Comparison of ENCODE assay signal across 8 mouse cellular contexts in genomic region chr5:125461868-125462445, GRCm38 (mm10). TPM values are rescaled to one million over a fixed set of nuclear protein-coding genes. Genes with fewer than 3 reads are reported as not detected.
DNase-seq lines count a peak whose midpoint lies in the region; ATAC-seq lines count a peak whose summit lies in the region.

No protein-coding gene starts in this region.

- ATAC-seq in cerebellum, adult (ENCODE audit: insufficient number of reproducible peaks, low FRiP score, low TSS enrichment): no peak

- peak; percentile 63 to 78 for DNase-seq in cerebellum, postnatal 25 days
- DNase-seq in urinary bladder, postnatal 14 days (ENCODE audit: low spot score): peak; percentile 57
- no peak for DNase-seq in urinary bladder, adult 18-20 months (ENCODE audit: low spot score in 2 of 2)
- DNase-seq in heart, postnatal 4 days: peak; percentile 65
- DNase-seq in lung, postnatal 10 days: peak; percentile 69
- DNase-seq in spleen, postnatal 36 days (ENCODE audit: low spot score in 2 of 2): peak; percentile 49 to 55
- DNase-seq in frontal cortex, postnatal 10 days (ENCODE audit: low spot score in 2 of 2): no peak

RNA-seq across cellular contexts. Expression of gene Aacs, which starts 13.7 kb away (rescaled TPM):
- 1 to 10 TPM; 6.6 to 6.9 TPM for total RNA-seq in heart, postnatal 4 days (2021)

RNA-seq across cellular contexts. Expression of gene Bri3bp, which starts 20.6 kb away (rescaled TPM):
- total RNA-seq in heart, postnatal 4 days (2021): 10 to 100 TPM; 55.8 to 56.3 TPM

RNA-seq across cellular contexts. Expression of gene Dhx37, which starts 28.0 kb away (rescaled TPM):
- total RNA-seq in heart, postnatal 4 days (2021): 10 to 100 TPM; 13.6 to 14.6 TPM

Comparison
In these comparisons a context has a peak if more than half of its experiments do, and no peak if none do; other contexts are left out.
1. DNase-seq: peak in cerebellum, postnatal 25 days (2 of 2), urinary bladder, postnatal 14 days (single experiment), heart, postnatal 4 days (single experiment), lung, postnatal 10 days (single experiment) and spleen, postnatal 36 days (2 of 2); none in urinary bladder, adult 18-20 months (0 of 2) and frontal cortex, postnatal 10 days (0 of 2).